Mouse (Mus musculus): ENCODE data around the gene Olfr514.
"Not testable (repeated sequence)": the region's sequence is repeated elsewhere in the genome, so short reads cannot be mapped to it uniquely, and the experiment has no call there.

Olfr514 gene

DNA sequence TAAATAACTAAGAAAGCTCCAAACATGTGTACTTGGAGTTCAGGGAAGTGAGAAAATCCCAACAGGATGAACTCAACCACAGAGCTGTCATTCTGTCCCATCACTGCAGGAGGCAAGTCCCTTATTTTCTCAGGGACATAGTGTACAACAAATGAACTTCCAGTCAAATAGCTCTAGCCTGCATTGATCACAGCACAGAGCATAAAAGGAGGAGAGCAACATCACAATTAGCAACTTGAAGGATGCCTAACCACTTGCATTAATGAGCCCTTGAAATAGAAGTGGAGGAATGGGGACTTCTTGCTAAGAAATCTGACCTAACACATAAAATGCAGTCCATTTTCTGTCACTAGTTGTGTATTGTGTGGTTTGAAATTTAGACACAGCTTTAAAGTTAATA is at the start of gene Olfr514:
Olfr514 (minus strand) TSS at position 101 of the 400 bp plus-strand sequence.
- DNase-seq (ENCODE audit: low read depth, low spot score), result no peak

GRCm38 (mm10) chr7:108872279-108872678 is 46.5 kb upstream of the Olfr514 start, which contains the start of gene Olfr517:
Gene Olfr517, minus strand, starts transcription at chr7:108872379.
- no peak for DNase-seq (ENCODE audit: low read depth, low spot score)

DNA sequence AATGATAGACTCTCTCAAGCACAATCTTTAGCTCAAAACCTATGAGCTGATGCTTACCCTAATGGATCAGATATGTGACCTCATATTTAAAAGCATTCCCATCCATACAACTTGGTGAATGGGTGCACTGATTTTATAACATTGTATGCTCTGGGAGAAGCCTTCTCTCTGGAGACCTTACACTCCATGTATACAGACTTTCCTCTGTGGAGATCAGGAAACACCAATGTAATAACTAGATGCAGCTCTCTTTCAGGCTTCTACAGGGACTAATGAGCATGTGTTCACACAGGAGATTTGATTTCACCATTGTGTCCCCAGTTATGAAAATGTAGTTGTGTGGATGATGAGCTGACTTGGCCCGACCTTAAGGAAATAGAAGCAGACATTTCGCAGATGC is 24.6 kb upstream of the Olfr514 start, which contains the start of gene Olfr516:
Olfr516 (minus strand) TSS at position 101 of the 400 bp plus-strand sequence.
- no peak for DNase-seq (ENCODE audit: low read depth, low spot score)

DNA sequence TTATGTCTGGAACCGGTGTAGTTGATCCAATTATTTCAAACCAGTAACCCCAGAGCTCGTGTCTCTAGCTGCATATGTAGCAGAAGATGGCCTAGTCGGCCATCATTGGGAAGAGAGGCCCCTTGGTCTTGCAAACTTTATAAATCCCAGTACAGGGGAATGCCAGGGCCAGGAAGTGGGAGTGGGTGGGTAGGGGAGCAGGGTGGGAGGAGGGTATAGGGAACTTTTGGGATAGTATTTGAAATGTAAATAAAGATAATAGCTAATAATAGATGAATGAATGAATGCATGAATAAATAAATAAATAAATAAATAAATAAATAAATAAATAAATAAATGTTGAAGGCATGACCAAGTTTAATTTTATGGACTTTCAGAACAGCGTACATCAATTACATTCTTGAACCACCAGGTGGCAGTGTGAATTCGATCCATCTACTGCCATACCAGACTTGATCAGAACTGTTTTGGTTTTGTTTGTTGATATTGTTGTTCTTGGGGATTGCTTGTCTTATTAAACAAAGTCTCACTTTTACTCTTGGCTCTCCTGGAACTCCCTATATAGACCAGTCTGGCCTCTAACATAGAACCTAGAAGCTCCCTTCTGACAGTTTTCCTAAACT is 11.1 kb downstream of the Olfr514 start:
- not testable (repeated sequence) for DNase-seq (ENCODE audit: low read depth, low spot score)

- no peak for DNase-seq (ENCODE audit: low read depth, low spot score)
Measured at GRCm38 (mm10) chr7:108797205-108797933, 28.4 kb downstream of the Olfr514 start.

Measured in c-Kit-negative CD71-positive TER-119-positive erythroid progenitor cells, embryonic 14.5 days (primary cell).